Mouse (Mus musculus) telencephalon, adult 2 months (tissue): ENCODE results near the gene Tjp1.

Experiments
- DNase-seq: peaks from one replicate; pipeline ENCODE4 v3.0.0-alpha.2; 2011; ENCODE audit warnings: low read depth, low spot score

Gene Tjp1

GRCm38 (mm10) chr7:65527071-65528007, at the start of gene Tjp1:
Gene Tjp1, minus strand, starts transcription at chr7:65527781.
- no peak for DNase-seq

- no peak for DNase-seq
These were observed 49.5 kb upstream of the Tjp1 start for GRCm38 (mm10) chr7:65577118-65577517.

GRCm38 (mm10) chr7:65572731-65573130, 45.1 kb upstream of the Tjp1 start:
- no peak for DNase-seq

- peak; percentile 63 for DNase-seq
These were observed 43.1 kb upstream of the Tjp1 start for GRCm38 (mm10) chr7:65570691-65571090.

- no peak for DNase-seq
These were observed 28.4 kb upstream of the Tjp1 start for GRCm38 (mm10) chr7:65555996-65556395.

GRCm38 (mm10) chr7:65545741-65546140, 18.2 kb upstream of the Tjp1 start:
- DNase-seq, result no peak

GRCm38 (mm10) chr7:65532689-65533088, 5.1 kb upstream of the Tjp1 start:
- no peak for DNase-seq

- no peak for DNase-seq
These were observed 4.5 kb downstream of the Tjp1 start for GRCm38 (mm10) chr7:65523116-65523515.

GRCm38 (mm10) chr7:65522490-65522889, 5.1 kb downstream of the Tjp1 start:
- no peak for DNase-seq

- no peak for DNase-seq
These were observed 7.0 kb downstream of the Tjp1 start for GRCm38 (mm10) chr7:65520622-65521021.

- no peak for DNase-seq
These were observed 7.6 kb downstream of the Tjp1 start for GRCm38 (mm10) chr7:65519788-65520563.

GRCm38 (mm10) chr7:65516903-65517302, 10.7 kb downstream of the Tjp1 start:
- DNase-seq, result no peak

GRCm38 (mm10) chr7:65513451-65514179, 14.0 kb downstream of the Tjp1 start:
- DNase-seq, result no peak

GRCm38 (mm10) chr7:65509357-65509756, 18.2 kb downstream of the Tjp1 start:
- DNase-seq, result no peak

- no peak for DNase-seq
These were observed 20.2 kb downstream of the Tjp1 start for GRCm38 (mm10) chr7:65507341-65507740.

GRCm38 (mm10) chr7:65502486-65503322, 24.9 kb downstream of the Tjp1 start:
- DNase-seq, result no peak

GRCm38 (mm10) chr7:65500746-65501145, 26.8 kb downstream of the Tjp1 start:
- DNase-seq, result peak; percentile 32

GRCm38 (mm10) chr7:65497733-65498583, 29.6 kb downstream of the Tjp1 start:
- DNase-seq, result no peak

- no peak for DNase-seq
These were observed 37.1 kb downstream of the Tjp1 start for GRCm38 (mm10) chr7:65490526-65490925.

- no peak for DNase-seq
These were observed 37.8 kb downstream of the Tjp1 start for GRCm38 (mm10) chr7:65489742-65490141.
